Mouse (Mus musculus): Measurements from ENCODE around the gene Tmem131. TPM values are rescaled to one million over a fixed set of nuclear protein-coding genes. Genes with fewer than 3 reads are reported as not detected.
"Not testable (repeated sequence)": the region's sequence is repeated elsewhere in the genome, so short reads cannot be mapped to it uniquely, and the experiment has no call there.

Tmem131 gene
- total and polyA plus RNA-seq, 2 experiments from 2014 or later = 3.9 to 10.1 TPM

DNA sequence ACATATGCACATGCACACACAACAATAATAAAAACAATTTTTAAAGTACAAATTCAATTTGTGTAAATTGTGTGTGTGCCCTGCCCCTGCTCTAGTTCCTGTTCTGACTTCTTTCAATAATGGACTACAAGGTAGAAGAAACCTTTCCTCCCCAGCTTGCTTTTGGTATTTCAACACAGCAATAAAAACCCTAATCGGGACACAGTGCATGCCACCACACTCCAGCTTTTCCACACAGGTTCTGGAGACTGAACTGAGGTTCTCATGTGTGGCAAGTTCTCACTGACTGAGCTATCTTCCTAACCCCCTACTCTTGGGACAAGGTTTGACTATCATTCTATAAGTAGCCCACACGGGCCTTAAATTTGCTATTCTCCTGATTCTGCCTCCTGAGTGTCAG is 43.8 kb downstream of the Tmem131 start:
- TF ChIP-seq EP300 (IDR thresholded peaks at IDR 0.05; ENCODE audit: low read depth) (no peak), CTCF (IDR thresholded peaks at IDR 0.05; ENCODE audit: low read depth) (no peak)

DNA sequence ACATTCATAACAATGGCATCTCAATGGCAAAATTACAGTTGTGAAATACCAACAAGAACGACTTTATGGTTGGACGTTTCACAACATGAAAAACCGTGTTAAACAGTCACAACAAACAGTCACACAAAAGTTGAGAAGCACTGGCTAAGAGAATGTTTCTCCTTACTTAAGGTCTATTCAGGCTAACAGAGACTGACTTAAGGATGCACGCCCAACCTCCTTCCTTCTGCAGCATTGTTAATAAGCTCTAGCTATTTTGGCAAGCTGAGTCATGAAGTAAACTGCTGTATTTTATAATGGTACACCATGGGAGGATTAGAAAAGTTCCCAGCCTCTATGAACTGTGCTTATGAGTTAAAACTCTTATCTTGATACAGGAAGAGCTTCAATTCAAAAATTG is 47.0 kb downstream of the Tmem131 start:
- Histone ChIP-seq H3K4me3 (ENCODE audit: low read depth, low read length) (no peak overlapping the region), H3K9ac (replicated peaks; ENCODE audit: low read depth, low read length) (no peak overlapping the region), H3K36me3 (replicated peaks; ENCODE audit: control insufficient read depth, insufficient read depth, low read length) (no peaks in the 10 kb centered on the region), H3K9me3 (replicated peaks; ENCODE audit: control insufficient read depth, low read length) (no peaks in the 10 kb centered on the region), H3K4me1 (ENCODE audit: control insufficient read depth, insufficient read depth) (peaks cover 2% of the 10 kb centered on the region), H3K27ac (ENCODE audit: low read depth) (no peak overlapping the region), H3K4me2 (ENCODE audit: low read depth, low read length) (no peak overlapping the region), H3K27me3 (ENCODE audit: control insufficient read depth, insufficient read depth, low read length) (no peaks in the 10 kb centered on the region)
- no peak for TF ChIP-seq CTCF (IDR thresholded peaks at IDR 0.05; ENCODE audit: low read depth)
- no peak for TF ChIP-seq EP300 (IDR thresholded peaks at IDR 0.05; ENCODE audit: low read depth)
- ATAC-seq (ENCODE audit: insufficient read depth, low read depth) (no peak), DNase-seq (ENCODE audit: low spot score) (no peak)
- 86% methylated on average over 4 of the region's 4 CpGs for WGBS

More for the DNA sequence above, 43.8 kb downstream of the Tmem131 start:
- Histone ChIP-seq H3K9me3 (replicated peaks; ENCODE audit: control insufficient read depth, low read length) (no peaks in the 10 kb centered on the region), H3K9ac (replicated peaks; ENCODE audit: low read depth, low read length) (no peak overlapping the region), H3K27ac (ENCODE audit: low read depth) (no peak overlapping the region), H3K36me3 (replicated peaks; ENCODE audit: control insufficient read depth, insufficient read depth, low read length) (no peaks in the 10 kb centered on the region), H3K4me1 (ENCODE audit: control insufficient read depth, insufficient read depth) (0 out of 2 replicates have a peak, but pooled peaks cover 2% of the 10 kb centered on the region), H3K27me3 (ENCODE audit: control insufficient read depth, insufficient read depth, low read length) (no peaks in the 10 kb centered on the region), H3K4me2 (ENCODE audit: low read depth, low read length) (no peak overlapping the region), H3K4me3 (ENCODE audit: low read depth, low read length) (no peak overlapping the region)
- WGBS = 86% methylated on average over 2 of the region's 2 CpGs
- DNase-seq (ENCODE audit: low spot score) = no peak
- no peak for ATAC-seq (ENCODE audit: insufficient read depth, low read depth)

DNA sequence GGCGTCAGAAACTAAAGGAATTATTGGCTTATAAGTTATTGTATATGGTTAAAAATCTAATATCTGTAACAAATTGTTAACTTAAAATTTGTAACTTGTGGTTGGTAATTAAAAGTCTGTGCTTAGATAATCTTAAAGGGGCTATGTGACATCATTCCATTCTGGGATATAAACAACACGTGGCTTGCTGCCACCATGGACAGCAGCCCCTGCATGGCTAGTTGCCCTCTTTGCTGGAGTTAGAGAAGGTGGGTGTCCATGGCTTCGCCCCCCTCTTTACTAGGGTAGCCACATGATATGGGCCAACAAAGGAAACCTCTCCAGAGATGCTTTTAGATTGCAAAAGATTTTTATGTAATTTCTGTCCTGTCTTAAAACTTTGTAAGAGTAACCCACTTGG is 48.0 kb downstream of the Tmem131 start:
- DNase-seq (ENCODE audit: low spot score) (no peak), ATAC-seq (ENCODE audit: insufficient read depth, low read depth) (no peak)
- 71% methylated on average over 3 of the region's 3 CpGs for WGBS
- no peaks in the 10 kb centered on the region for H3K9me3 ChIP-seq (replicated peaks; ENCODE audit: control insufficient read depth, low read length)
- no peak overlapping the region for H3K27ac ChIP-seq (ENCODE audit: low read depth)
- no peak overlapping the region for H3K4me2 ChIP-seq (ENCODE audit: low read depth, low read length)
- H3K4me3 ChIP-seq (ENCODE audit: low read depth, low read length) = no peak overlapping the region
- H3K9ac ChIP-seq (replicated peaks; ENCODE audit: low read depth, low read length) = no peak overlapping the region
- peaks cover 12% of the 10 kb centered on the region for H3K4me1 ChIP-seq (ENCODE audit: control insufficient read depth, insufficient read depth)
- TF ChIP-seq EP300 (IDR thresholded peaks at IDR 0.05; ENCODE audit: low read depth) (no peak), CTCF (IDR thresholded peaks at IDR 0.05; ENCODE audit: low read depth) (no peak)
- H3K36me3 ChIP-seq (replicated peaks; ENCODE audit: control insufficient read depth, insufficient read depth, low read length) = no peaks in the 10 kb centered on the region
- no peaks in the 10 kb centered on the region for H3K27me3 ChIP-seq (ENCODE audit: control insufficient read depth, insufficient read depth, low read length)

DNA sequence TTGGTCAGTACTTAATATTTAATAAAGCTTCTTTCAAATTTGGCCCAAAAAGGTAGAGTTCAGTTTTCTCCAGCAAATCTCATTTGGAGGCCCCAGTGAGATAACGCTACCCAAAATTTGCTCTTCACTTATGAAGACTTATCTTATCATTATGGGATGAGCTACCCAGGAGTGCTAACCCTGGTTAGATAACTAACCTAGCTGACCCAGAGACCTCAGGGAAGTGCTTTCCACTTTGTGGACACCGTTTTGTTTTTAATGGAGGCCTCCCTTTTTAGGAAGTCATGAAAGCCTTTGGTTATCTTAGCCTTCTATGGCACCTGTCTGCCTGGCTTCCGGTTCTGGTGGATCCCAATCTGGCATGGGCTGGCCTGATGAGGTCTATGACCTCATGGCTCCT is 49.3 kb downstream of the Tmem131 start:
- no peaks in the 10 kb centered on the region for H3K36me3 ChIP-seq (replicated peaks; ENCODE audit: control insufficient read depth, insufficient read depth, low read length)
- WGBS = 81% methylated on average over 3 of the region's 3 CpGs
- no peak overlapping the region for H3K9ac ChIP-seq (replicated peaks; ENCODE audit: low read depth, low read length)
- H3K4me1 ChIP-seq (ENCODE audit: control insufficient read depth, insufficient read depth) = peaks cover 16% of the 10 kb centered on the region
- no peak overlapping the region for H3K4me2 ChIP-seq (ENCODE audit: low read depth, low read length)
- no peaks in the 10 kb centered on the region for H3K9me3 ChIP-seq (replicated peaks; ENCODE audit: control insufficient read depth, low read length)
- DNase-seq (ENCODE audit: low spot score) = no peak
- H3K4me3 ChIP-seq (ENCODE audit: low read depth, low read length) = no peak overlapping the region
- no peaks in the 10 kb centered on the region for H3K27me3 ChIP-seq (ENCODE audit: control insufficient read depth, insufficient read depth, low read length)
- no peak for TF ChIP-seq CTCF (IDR thresholded peaks at IDR 0.05; ENCODE audit: low read depth)
- TF ChIP-seq EP300 (IDR thresholded peaks at IDR 0.05; ENCODE audit: low read depth) = no peak
- H3K27ac ChIP-seq (ENCODE audit: low read depth) = no peak overlapping the region
- ATAC-seq (ENCODE audit: insufficient read depth, low read depth) = no peak

DNA sequence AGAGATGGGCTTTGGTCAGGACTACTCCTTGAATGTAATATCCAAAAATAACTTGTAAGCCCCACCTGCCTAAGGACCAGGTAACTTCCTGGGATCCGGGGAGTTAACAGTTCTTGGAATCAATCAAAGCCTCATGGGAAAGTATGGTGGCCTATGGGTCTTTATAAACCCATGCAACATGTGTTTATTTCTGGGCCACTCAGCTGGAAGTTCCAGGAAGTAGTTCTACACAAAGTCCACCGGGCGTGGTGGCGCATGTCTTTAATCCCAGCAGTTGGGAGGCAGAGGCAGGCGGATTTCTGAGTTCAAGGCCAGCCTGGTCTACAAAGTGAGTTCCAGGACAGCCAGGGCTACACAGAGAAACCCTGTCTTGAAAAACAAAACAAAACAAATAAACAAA is 49.7 kb downstream of the Tmem131 start:
- H3K4me2 ChIP-seq (ENCODE audit: low read depth, low read length); H3K9ac ChIP-seq (replicated peaks; ENCODE audit: low read depth, low read length); H3K9me3 ChIP-seq (replicated peaks; ENCODE audit: control insufficient read depth, low read length); DNase-seq (ENCODE audit: low spot score); H3K27ac ChIP-seq (ENCODE audit: low read depth); H3K27me3 ChIP-seq (ENCODE audit: control insufficient read depth, insufficient read depth, low read length); H3K4me3 ChIP-seq (ENCODE audit: low read depth, low read length); H3K36me3 ChIP-seq (replicated peaks; ENCODE audit: control insufficient read depth, insufficient read depth, low read length); ATAC-seq (ENCODE audit: insufficient read depth, low read depth): not testable (repeated sequence)
- WGBS = 93% methylated on average over 5 of the region's 5 CpGs
- H3K4me1 ChIP-seq (ENCODE audit: control insufficient read depth, insufficient read depth) = peaks cover 16% of the 10 kb centered on the region

DNA sequence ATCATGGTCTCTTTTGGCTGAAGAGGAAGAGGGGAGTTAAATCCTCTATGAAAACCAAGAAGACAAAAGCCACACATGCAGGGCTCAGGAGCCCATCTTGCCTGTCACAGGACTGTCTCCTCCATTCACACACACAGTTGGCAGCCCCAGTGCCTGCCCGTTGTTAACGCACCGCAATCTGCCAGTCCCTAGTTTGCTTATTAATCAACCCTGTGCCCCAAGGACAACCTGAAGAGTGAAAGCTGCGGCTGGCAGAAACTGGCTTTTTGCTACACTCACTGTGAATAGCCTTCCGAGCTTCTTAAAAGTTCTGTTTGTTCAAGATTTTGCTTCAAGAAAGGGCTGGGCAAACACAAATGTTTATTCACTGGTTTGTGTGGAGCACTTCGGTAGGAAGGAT is 50.3 kb downstream of the Tmem131 start:
- no peak for ATAC-seq (ENCODE audit: insufficient read depth, low read depth)

More for the DNA sequence above, 50.3 kb downstream of the Tmem131 start:
- Histone ChIP-seq H3K9ac (replicated peaks; ENCODE audit: low read depth, low read length) (no peak overlapping the region), H3K9me3 (replicated peaks; ENCODE audit: control insufficient read depth, low read length) (no peaks in the 10 kb centered on the region), H3K27me3 (ENCODE audit: control insufficient read depth, insufficient read depth, low read length) (no peaks in the 10 kb centered on the region), H3K4me1 (ENCODE audit: control insufficient read depth, insufficient read depth) (peaks cover 21% of the 10 kb centered on the region), H3K27ac (ENCODE audit: low read depth) (no peak overlapping the region), H3K4me3 (ENCODE audit: low read depth, low read length) (no peak overlapping the region), H3K4me2 (ENCODE audit: low read depth, low read length) (no peak overlapping the region), H3K36me3 (replicated peaks; ENCODE audit: control insufficient read depth, insufficient read depth, low read length) (no peaks in the 10 kb centered on the region; the same call in 1 of the 2 replicates)
- DNase-seq (ENCODE audit: low spot score) = no peak
- TF ChIP-seq CTCF (IDR thresholded peaks at IDR 0.05; ENCODE audit: low read depth) (no peak), EP300 (IDR thresholded peaks at IDR 0.05; ENCODE audit: low read depth) (no peak)
- 82% methylated on average over 6 of the region's 6 CpGs for WGBS
